Mouse (Mus musculus) E14TG2a.4 (cell line): Measurements from ENCODE around the gene Lrtm1.

Experiments used
- H3K27me3 ChIP-seq: 2 replicates; pipeline ENCODE4 v1.6.1; 2014; ENCODE audit warnings: low read length, control low read depth; ENCODE audit not compliant: insufficient read depth
- H3K36me3 ChIP-seq: 2 replicates; pipeline ENCODE4 v1.6.1; 2014; ENCODE audit warnings: low read length, control low read depth; ENCODE audit not compliant: insufficient read depth
- H3K4me1 ChIP-seq: replicated peaks from 2 replicates; pipeline ENCODE4 v1.6.1; 2014; ENCODE audit warnings: low read depth, low read length, control low read depth
- H3K4me3 ChIP-seq: replicated peaks from 2 replicates; pipeline ENCODE4 v1.5.1; 2014; ENCODE audit warnings: mild to moderate bottlenecking, low read length
- H3K9me3 ChIP-seq: 2 replicates; pipeline ENCODE4 v1.6.1; 2014; ENCODE audit warnings: low read length, control low read depth
- CTCF ChIP-seq: conservative IDR thresholded peaks from 2 replicates; pipeline ENCODE4 v1.5.1; 2014; ENCODE audit warnings: low read length
- NANOG ChIP-seq: IDR thresholded peaks from 2 replicates; pipeline ENCODE4 v1.6.1; 2014; ENCODE audit warnings: borderline replicate concordance, low read length, mixed read lengths
- POU5F1 ChIP-seq: IDR thresholded peaks from 2 replicates; pipeline ENCODE4 v1.6.1; 2014; ENCODE audit warnings: low read length, borderline replicate concordance

The Lrtm1 gene

GRCm38 (mm10) chr14:29009644-29010043 lies 8.4 kb upstream of the Lrtm1 start:
- Histone ChIP-seq H3K36me3 (no peaks in the 10 kb centered on the region), H3K4me3 (no peak overlapping the region)
- TF ChIP-seq NANOG (no peak), CTCF (no peak), POU5F1 (no peak)

GRCm38 (mm10) chr14:29013161-29013560 lies 4.8 kb upstream of the Lrtm1 start:
- Histone ChIP-seq H3K9me3 (no peaks in the 10 kb centered on the region), H3K4me1 (peaks cover 10% of the 10 kb centered on the region), H3K27me3 (no peaks in the 10 kb centered on the region), H3K36me3 (no peaks in the 10 kb centered on the region), H3K4me3 (no peak overlapping the region)
- TF ChIP-seq POU5F1: no peak
- no peak for TF ChIP-seq NANOG
- TF ChIP-seq CTCF: no peak

More at GRCm38 (mm10) chr14:29009644-29010043, 8.4 kb upstream of the Lrtm1 start:
- H3K27me3 ChIP-seq: no peaks in the 10 kb centered on the region
- H3K4me1 ChIP-seq: no peaks in the 10 kb centered on the region
- no peaks in the 10 kb centered on the region for H3K9me3 ChIP-seq

GRCm38 (mm10) chr14:29014680-29015079 lies 3.3 kb upstream of the Lrtm1 start:
- no peak overlapping the region for H3K4me3 ChIP-seq
- TF ChIP-seq POU5F1 (no peak), CTCF (no peak), NANOG (no peak)
- H3K4me1 ChIP-seq: peaks cover 10% of the 10 kb centered on the region
- no peaks in the 10 kb centered on the region for H3K36me3 ChIP-seq
- H3K27me3 ChIP-seq: no peaks in the 10 kb centered on the region
- H3K9me3 ChIP-seq: no peaks in the 10 kb centered on the region

- Histone ChIP-seq H3K4me1 (peaks cover 10% of the 10 kb centered on the region), H3K9me3 (no peaks in the 10 kb centered on the region), H3K4me3 (no peak overlapping the region), H3K27me3 (no peaks in the 10 kb centered on the region), H3K36me3 (no peaks in the 10 kb centered on the region)
- TF ChIP-seq NANOG (no peak), POU5F1 (no peak), CTCF (no peak)
Observed at GRCm38 (mm10) chr14:29015896-29016295, 2.1 kb upstream of the Lrtm1 start.

GRCm38 (mm10) chr14:29018316-29019000 lies 450 bp downstream of the Lrtm1 start:
- Histone ChIP-seq H3K9me3 (no peaks in the 10 kb centered on the region), H3K27me3 (no peaks in the 10 kb centered on the region)

GRCm38 (mm10) chr14:29021295-29021694 lies 3.3 kb downstream of the Lrtm1 start:
- Histone ChIP-seq H3K9me3 (no peaks in the 10 kb centered on the region), H3K4me1 (0 out of 2 replicates have a peak, but pooled peaks cover 2% of the 10 kb centered on the region), H3K36me3 (no peaks in the 10 kb centered on the region), H3K4me3 (no peak overlapping the region), H3K27me3 (no peaks in the 10 kb centered on the region)
- TF ChIP-seq POU5F1: no peak
- no peak for TF ChIP-seq NANOG
- TF ChIP-seq CTCF: no peak

More at GRCm38 (mm10) chr14:29018316-29019000, 450 bp downstream of the Lrtm1 start:
- Histone ChIP-seq H3K4me1 (peaks cover 10% of the 10 kb centered on the region), H3K4me3 (no peak overlapping the region), H3K36me3 (no peaks in the 10 kb centered on the region)
- no peak for TF ChIP-seq POU5F1
- TF ChIP-seq CTCF: no peak
- TF ChIP-seq NANOG: no peak

GRCm38 (mm10) chr14:29023246-29023645 lies 5.2 kb downstream of the Lrtm1 start:
- Histone ChIP-seq H3K36me3 (no peaks in the 10 kb centered on the region), H3K4me1 (no peaks in the 10 kb centered on the region), H3K4me3 (no peak overlapping the region), H3K9me3 (no peaks in the 10 kb centered on the region), H3K27me3 (no peaks in the 10 kb centered on the region)
- TF ChIP-seq POU5F1 (no peak), NANOG (no peak), CTCF (no peak)

GRCm38 (mm10) chr14:29025335-29025734 lies 7.3 kb downstream of the Lrtm1 start:
- H3K9me3 ChIP-seq: no peaks in the 10 kb centered on the region
- TF ChIP-seq POU5F1 (no peak), NANOG (no peak), CTCF (no peak)
- no peaks in the 10 kb centered on the region for H3K36me3 ChIP-seq
- H3K4me3 ChIP-seq: no peak overlapping the region
- no peaks in the 10 kb centered on the region for H3K27me3 ChIP-seq
- no peaks in the 10 kb centered on the region for H3K4me1 ChIP-seq

- no peak overlapping the region for H3K4me3 ChIP-seq
- H3K9me3 ChIP-seq: no peaks in the 10 kb centered on the region
- H3K36me3 ChIP-seq: no peaks in the 10 kb centered on the region
- no peaks in the 10 kb centered on the region for H3K27me3 ChIP-seq
- no peak for TF ChIP-seq POU5F1
- TF ChIP-seq NANOG: no peak
- TF ChIP-seq CTCF: no peak
- H3K4me1 ChIP-seq: no peaks in the 10 kb centered on the region
Observed at GRCm38 (mm10) chr14:29027276-29027675, 9.3 kb downstream of the Lrtm1 start.
